Mouse (Mus musculus) spleen, postnatal 10 days (tissue): ENCODE measurements around the gene Olfr1120.
"Not testable (repeated sequence)": the region's sequence is repeated elsewhere in the genome, so short reads cannot be mapped to it uniquely, and the experiment has no call there.

Experiments
- DNase-seq, 2 experiments: peaks; one replicate each; pipeline ENCODE4 v3.0.0; 2021 to 2022; ENCODE audit warnings: low spot score in 2 of 2

The Olfr1120 gene

DNA sequence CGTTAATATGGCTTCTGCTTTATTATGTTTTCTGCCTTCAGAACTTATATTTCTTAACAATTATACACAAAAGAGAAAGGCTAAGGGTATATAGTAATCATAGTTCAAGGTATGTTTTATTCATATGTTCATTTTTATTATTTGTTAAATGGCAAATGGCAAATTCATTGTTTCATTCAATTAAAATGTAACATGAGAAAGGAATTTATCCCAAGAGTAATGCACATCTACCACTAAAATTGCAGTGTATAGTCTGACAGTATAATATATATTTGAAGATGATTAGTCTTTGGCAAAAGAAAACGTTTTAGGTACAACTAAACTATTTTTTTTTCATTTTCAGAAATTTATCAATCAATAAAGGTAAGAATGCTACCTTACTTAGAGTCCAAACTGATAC is at the start of gene Olfr1120:
Gene Olfr1120 (plus strand): TSS at position 301 of the 400 bp plus-strand sequence.
- DNase-seq = no peak

DNA sequence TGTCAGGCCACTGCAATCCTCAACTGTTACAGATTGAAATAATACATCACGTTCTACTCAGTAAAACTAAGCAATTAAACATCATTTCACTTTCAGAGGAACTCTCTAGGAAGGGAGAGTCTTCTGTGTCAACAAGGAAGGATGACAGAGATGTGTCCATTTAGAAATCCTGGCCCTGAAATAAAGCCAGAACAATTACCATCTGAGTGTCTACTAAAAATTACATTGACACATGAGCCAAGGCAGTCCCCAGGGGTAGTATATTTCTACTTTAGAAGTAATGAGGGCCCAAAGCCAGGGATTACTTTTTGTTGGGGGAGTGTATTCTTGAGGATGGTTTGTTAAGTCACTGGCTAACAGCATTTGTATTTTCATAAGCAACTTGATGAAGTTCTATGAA is 47.3 kb upstream of the Olfr1120 start, which contains the start of gene Olfr1118:
Gene Olfr1118 (plus strand): TSS at position 301 of the 400 bp plus-strand sequence.
- DNase-seq = no peak

DNA sequence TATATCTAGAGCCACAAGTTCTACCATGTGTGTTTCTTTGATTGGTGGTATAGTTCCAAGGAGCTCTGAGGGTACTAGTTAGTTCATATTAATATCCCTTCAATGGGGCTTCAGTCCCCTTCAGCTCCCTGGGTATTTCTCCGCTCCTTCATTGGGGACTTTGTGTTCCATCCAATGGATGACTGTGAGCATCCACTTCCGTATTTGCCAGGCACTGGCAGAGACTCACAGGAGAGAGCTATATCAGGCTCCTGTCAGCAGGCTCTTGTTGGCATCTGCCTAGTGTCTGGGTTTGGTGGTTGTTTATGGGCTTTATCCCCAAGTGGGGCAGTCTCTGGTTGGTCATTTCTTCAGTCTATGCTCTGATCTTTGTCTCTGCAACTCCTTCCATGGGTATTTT is 5.5 kb downstream of the Olfr1120 start:
- DNase-seq = not testable (repeated sequence)

DNA sequence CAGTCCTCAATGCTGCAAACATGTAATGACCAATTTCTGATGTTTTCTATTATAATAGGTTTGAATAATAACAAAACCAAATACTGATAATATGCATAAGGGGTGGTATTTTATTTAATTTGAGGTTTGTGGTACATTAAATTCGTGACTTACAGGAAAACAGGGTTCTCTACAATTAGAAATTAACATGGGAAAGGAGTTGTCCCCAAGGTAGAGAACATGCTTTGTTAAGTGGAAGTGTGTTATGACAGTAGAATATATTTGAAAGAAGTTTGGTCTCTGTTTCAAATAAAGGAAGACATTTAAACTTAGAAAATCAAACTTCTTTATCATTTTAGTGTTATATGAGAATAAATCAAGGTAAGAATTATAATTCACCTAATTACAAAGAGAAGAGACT is 15.0 kb downstream of the Olfr1120 start, which contains the start of gene Olfr1121:
Gene Olfr1121 (plus strand): TSS at position 301 of the 400 bp plus-strand sequence.
- DNase-seq = no peak

DNA sequence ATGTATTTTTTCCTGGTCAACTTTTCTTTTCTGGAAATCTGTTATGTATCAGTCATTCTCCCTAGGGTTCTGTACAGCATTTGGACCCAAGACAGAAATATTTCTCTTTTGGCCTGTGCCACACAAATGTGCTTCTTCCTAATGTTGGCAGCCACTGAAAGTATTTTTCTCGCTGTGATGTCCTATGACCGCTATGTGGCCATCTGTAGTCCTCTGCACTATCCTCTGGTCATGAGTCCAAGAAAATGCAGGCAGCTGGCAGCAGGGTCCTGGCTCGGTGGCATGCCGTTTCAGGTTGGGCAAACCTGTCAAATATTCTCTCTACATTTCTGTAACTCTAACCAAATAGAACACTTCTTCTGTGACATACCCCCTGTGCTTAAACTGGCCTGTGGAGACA is 17.1 kb downstream of the Olfr1120 start:
- DNase-seq = no peak

DNA sequence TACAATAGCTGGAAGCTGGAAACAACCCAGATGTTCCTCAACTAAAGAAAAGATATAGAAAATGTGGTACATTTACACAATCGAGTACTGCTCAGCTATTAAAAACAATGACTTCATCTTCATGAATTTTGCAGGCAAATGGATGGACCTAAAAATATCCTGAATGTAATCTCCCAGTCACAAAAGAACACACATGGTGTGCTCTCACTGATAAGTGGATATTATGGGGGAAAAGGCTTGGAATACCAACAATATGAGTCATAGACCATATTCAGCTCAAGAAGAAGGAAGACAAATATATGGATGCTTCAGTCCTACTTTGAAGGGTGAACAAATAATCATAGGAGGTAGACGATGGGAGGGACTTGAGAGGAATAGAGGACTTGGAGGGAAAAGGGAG is 29.3 kb downstream of the Olfr1120 start:
- no peak for DNase-seq

DNA sequence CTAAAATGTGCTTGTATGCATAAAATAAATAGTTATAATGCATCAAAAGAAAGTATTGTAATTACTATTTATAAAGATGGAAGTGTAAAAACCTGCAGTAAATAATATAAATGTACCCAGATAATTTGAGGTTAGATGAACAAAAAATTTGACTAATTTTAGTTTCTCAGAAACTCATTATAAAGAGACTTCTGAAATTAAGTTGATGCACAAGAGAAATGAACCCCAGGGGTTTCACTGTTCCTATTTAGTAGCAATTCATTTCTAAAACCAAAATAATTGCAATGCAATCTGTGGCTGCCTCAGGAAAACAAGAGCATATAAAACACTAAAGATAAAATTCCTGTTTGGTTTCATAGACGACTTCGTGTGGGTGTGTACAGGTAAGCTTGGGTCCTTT is 30.9 kb downstream of the Olfr1120 start, which contains the start of gene Olfr1122:
Gene Olfr1122 (plus strand): TSS at position 301 of the 400 bp plus-strand sequence.
- DNase-seq = no peak

DNA sequence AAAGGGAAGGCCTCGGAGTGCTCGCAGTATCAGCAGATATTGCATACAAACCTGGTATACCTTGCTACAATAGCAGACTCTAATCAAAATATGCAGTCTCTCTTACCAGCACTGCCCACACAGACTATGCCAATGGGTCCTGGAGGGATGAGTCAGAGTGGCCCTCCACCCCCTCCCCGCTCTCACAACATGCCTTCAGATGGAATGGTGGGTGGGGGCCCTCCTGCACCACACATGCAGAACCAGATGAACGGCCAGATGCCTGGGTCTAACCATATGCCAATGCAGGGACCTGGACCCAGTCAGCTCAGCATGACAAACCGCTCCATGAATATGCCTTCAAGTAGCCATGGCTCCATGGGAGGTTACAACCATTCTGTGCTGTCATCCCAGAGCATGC is 39.0 kb downstream of the Olfr1120 start:
- not testable (repeated sequence) for DNase-seq

DNA sequence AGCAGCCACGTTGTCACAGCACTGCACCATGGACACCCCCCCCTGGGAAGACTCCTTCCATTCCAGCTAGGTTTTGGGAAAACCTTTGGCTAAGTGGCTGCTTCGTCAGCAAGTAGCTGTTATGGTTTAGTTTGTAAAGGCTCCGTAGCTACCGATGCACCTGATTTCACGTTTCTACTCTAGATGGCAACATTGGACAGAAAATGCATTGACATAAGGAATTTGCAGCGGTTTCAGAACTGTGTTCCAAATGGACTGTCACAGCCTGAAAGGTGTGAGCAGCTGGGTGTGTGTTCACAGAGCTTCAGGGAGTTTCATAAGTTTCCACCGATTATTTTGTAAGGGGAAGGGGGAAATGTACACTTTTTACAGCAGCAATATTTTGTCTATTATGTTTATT is 40.1 kb downstream of the Olfr1120 start:
- not testable (repeated sequence) for DNase-seq
